Mouse (Mus musculus) lung, postnatal 0 days (tissue): ENCODE data around the gene Tas2r137. TPM values are rescaled to one million over a fixed set of nuclear protein-coding genes. Genes with fewer than 3 reads are reported as not detected.

Experiments used
- ATAC-seq: fragments of 200-750 bp; cut with Nextera tagmentation; 2 replicates; pipeline ENCODE4 v1.8.0; 2017; ENCODE audit warnings: moderate library complexity
- DNase-seq: peaks from one replicate; pipeline ENCODE4 v3.0.0-alpha.2; 2016; ENCODE audit warnings: low spot score
- H3K27ac ChIP-seq: fragments of 300-500 bp; sonication (generic); 2 replicates; pipeline ENCODE4 v1.5.1; 2014; ENCODE audit warnings: antibody characterized with exemption, mild to moderate bottlenecking, low read length, mixed read lengths
- H3K27me3 ChIP-seq: fragments of 300-500 bp; sonication (generic); replicated peaks from 2 replicates; pipeline ENCODE4 v1.6.1; 2014; ENCODE audit warnings: low read length, mixed read lengths; ENCODE audit not compliant: insufficient read depth
- H3K36me3 ChIP-seq: fragments of 300-500 bp; sonication (generic); 2 replicates; pipeline ENCODE4 v1.6.1; 2014; ENCODE audit warnings: low read length, mixed read lengths; ENCODE audit not compliant: insufficient read depth
- H3K4me1 ChIP-seq: fragments of 300-500 bp; sonication (generic); 2 replicates; pipeline ENCODE4 v1.6.1; 2014; ENCODE audit warnings: antibody characterized with exemption, low read depth, low read length, mixed read lengths; ENCODE audit not compliant: insufficient read depth
- H3K4me2 ChIP-seq: fragments of 300-500 bp; sonication (generic); replicated peaks from 2 replicates; pipeline ENCODE4 v1.6.1; 2014; ENCODE audit warnings: low read depth, mild to moderate bottlenecking, low read length, moderate library complexity, mixed read lengths
- H3K4me3 ChIP-seq: fragments of 300-500 bp; sonication (generic); 2 replicates; pipeline ENCODE4 v1.5.1; 2014; ENCODE audit warnings: low read depth, low read length
- H3K9ac ChIP-seq: fragments of 300-500 bp; sonication (generic); replicated peaks from 2 replicates; pipeline ENCODE4 v1.6.1; 2014; ENCODE audit warnings: low read depth, mild to moderate bottlenecking
- H3K9me3 ChIP-seq: fragments of 300-500 bp; sonication (generic); 2 replicates; pipeline ENCODE4 v1.6.1; 2016; ENCODE audit warnings: low read length, mixed read lengths
- CTCF ChIP-seq: IDR thresholded peaks from 2 replicates; pipeline ENCODE4 v1.5.1; 2016; ENCODE audit warnings: antibody characterized with exemption, mild to moderate bottlenecking
- EP300 ChIP-seq: IDR thresholded peaks from 2 replicates; pipeline ENCODE4 v1.6.1; 2016; ENCODE audit warnings: antibody characterized with exemption, mild to moderate bottlenecking, control low read depth
- WGBS: fragments of 180-500 bp; shearing (Covaris S2); extraction: QIAGEN DNeasy Blood & Tissue Kit; methylation state at CpG from one replicate; pipeline ENCODE4 v1.1.7; 2014; 5-methylcytosine and 5-hydroxymethylcytosine counted together
- polyA plus RNA-seq: library from polyadenylated mRNA; unstranded; fragments of >200 nt; fragmentation: Nextera tagmentation; extraction: Ambion mirVana; gene quantifications from 2 replicates; pipeline ENCODE4 v1.2.1, GENCODE M21; 2015

Tas2r137 gene
- polyA plus RNA-seq, 1 experiment from 2014 or later = not detected

GRCm38 (mm10) chr6:40519408-40519807, 28.4 kb downstream of the Tas2r137 start, which contains the start of gene Prss37:
Prss37 (minus strand) TSS chr6:40519508.
- TF ChIP-seq CTCF (no peak), EP300 (no peak)
- DNase-seq = no peak
- no peaks in the 10 kb centered on the region for H3K36me3 ChIP-seq
- no peaks in the 10 kb centered on the region for H3K9me3 ChIP-seq
- no peak within 1 kb of the TSS for H3K9ac ChIP-seq
- no peaks in the 10 kb centered on the region for H3K4me1 ChIP-seq
- WGBS = 60% methylated on average over 1 of the region's 1 CpGs
- H3K4me3 ChIP-seq = no peak within 1 kb of the TSS
- no peaks in the 10 kb centered on the region for H3K27me3 ChIP-seq
- no peak within 1 kb of the TSS for H3K4me2 ChIP-seq
- no peak for ATAC-seq
- no peak within 1 kb of the TSS for H3K27ac ChIP-seq

Other genes starting within 250 kb of the Tas2r137 start
- 24.0 and 24.5 TPM in 2 replicates for gene Agk, start 166.1 kb upstream of the Tas2r137 start, polyA plus RNA-seq
- 7.5 and 9.8 TPM in 2 replicates for gene E330009J07Rik, start 55.1 kb upstream of the Tas2r137 start, polyA plus RNA-seq
- not detected in 2 replicates for gene Wee2, start 52.1 kb upstream of the Tas2r137 start, polyA plus RNA-seq
- gene Ssbp1, start 19.9 kb upstream of the Tas2r137 start, polyA plus RNA-seq = 100 and 105 TPM in 2 replicates
- gene Tas2r108, start 2.3 kb downstream of the Tas2r137 start, polyA plus RNA-seq = not detected in 2 replicates
- not detected in 2 replicates for gene Prss37, start 28.3 kb downstream of the Tas2r137 start, polyA plus RNA-seq
- not detected in 2 replicates for gene Olfr461, start 63.8 kb downstream of the Tas2r137 start, polyA plus RNA-seq
- gene Olfr460, start 78.3 kb downstream of the Tas2r137 start, polyA plus RNA-seq = not detected in 2 replicates
- gene Clec5a, start 94.6 kb downstream of the Tas2r137 start, polyA plus RNA-seq = 4.0 and 5.8 TPM in 2 replicates
- not detected in 2 replicates for gene Tas2r138, start 122.1 kb downstream of the Tas2r137 start, polyA plus RNA-seq
- gene Mgam, start 137.6 kb downstream of the Tas2r137 start, polyA plus RNA-seq = 0.05 and 0.11 TPM in 2 replicates